Mouse (Mus musculus) heart, embryonic 11.5 days (tissue): ENCODE data around the gene Ccdc22. TPM values are rescaled to one million over a fixed set of nuclear protein-coding genes. Genes with fewer than 3 reads are reported as not detected.

Source experiments
- ATAC-seq: fragments of 200-750 bp; cut with Nextera tagmentation; replicated peaks from 2 replicates; pipeline ENCODE4 v1.8.0; 2017; ENCODE audit warnings: moderate library complexity; ENCODE audit not compliant: insufficient number of reproducible peaks, low FRiP score, low TSS enrichment
- H3K27ac ChIP-seq: fragments of 300-500 bp; sonication (generic); 2 replicates; pipeline ENCODE4 v1.5.1; 2014; ENCODE audit warnings: mild to moderate bottlenecking, low read depth, low read length
- H3K27me3 ChIP-seq: fragments of 300-500 bp; sonication (generic); 2 replicates; pipeline ENCODE4 v1.6.1; 2014; ENCODE audit warnings: mild to moderate bottlenecking, low read length, mixed read lengths; ENCODE audit not compliant: control insufficient read depth, insufficient read depth
- H3K36me3 ChIP-seq: fragments of 300-500 bp; sonication (generic); 2 replicates; pipeline ENCODE4 v1.6.1; 2014; ENCODE audit warnings: mild to moderate bottlenecking, low read length, moderate library complexity, mixed read lengths; ENCODE audit not compliant: control insufficient read depth, insufficient read depth
- H3K4me1 ChIP-seq: fragments of 300-500 bp; sonication (generic); 2 replicates; pipeline ENCODE4 v1.6.1; 2014; ENCODE audit warnings: low read length; ENCODE audit not compliant: control insufficient read depth, insufficient read depth
- H3K4me2 ChIP-seq: fragments of 300-500 bp; sonication (generic); 2 replicates; pipeline ENCODE4 v1.6.1; 2014; ENCODE audit warnings: mild to moderate bottlenecking, moderate library complexity
- H3K4me3 ChIP-seq: fragments of 300-500 bp; sonication (generic); 2 replicates; pipeline ENCODE4 v1.5.1; 2014; ENCODE audit warnings: low read depth, low read length
- H3K9ac ChIP-seq: fragments of 300-500 bp; sonication (generic); 2 replicates; pipeline ENCODE4 v1.6.1; 2014; ENCODE audit warnings: mild to moderate bottlenecking, low read depth, low read length, moderate library complexity
- H3K9me3 ChIP-seq: fragments of 300-500 bp; sonication (generic); replicated peaks from 2 replicates; pipeline ENCODE4 v1.6.1; 2016; ENCODE audit warnings: low read length; ENCODE audit not compliant: control insufficient read depth
- WGBS: fragments of 180-500 bp; shearing (Covaris S2); extraction: QIAGEN DNeasy Blood & Tissue Kit; methylation state at CpG from one replicate; pipeline ENCODE4 v1.1.7; 2014; ENCODE audit not compliant: insufficient replicate concordance; 5-methylcytosine and 5-hydroxymethylcytosine counted together
- polyA plus RNA-seq: library from polyadenylated mRNA; unstranded; fragments of >200 nt; fragmentation: Nextera tagmentation; extraction: Ambion mirVana; gene quantifications from 2 replicates; pipeline ENCODE4 v1.2.1, GENCODE M21; 2014

Ccdc22 gene
- polyA plus RNA-seq, 1 experiment from 2014 or later: 17.4 TPM

DNA sequence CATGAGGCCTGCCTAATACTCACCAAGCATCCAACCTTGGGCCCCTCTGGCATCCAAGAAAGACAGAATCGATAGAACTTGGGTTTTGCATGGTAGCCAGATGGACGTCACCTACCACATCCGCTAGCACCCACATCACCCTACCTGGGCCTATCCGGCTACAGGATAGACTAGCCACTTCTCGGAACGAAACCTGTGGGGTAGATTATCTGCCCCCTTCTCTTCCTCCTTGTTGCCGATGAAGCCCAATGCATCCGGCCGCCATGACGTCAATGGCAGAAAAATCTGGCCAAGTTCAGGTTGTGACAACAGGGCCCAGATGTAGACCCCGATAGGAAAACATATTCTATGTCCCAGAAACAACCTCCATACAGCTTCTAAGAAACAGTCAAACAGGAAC, 21.4 kb downstream of the Ccdc22 start:
- Histone ChIP-seq H3K4me3 (no peak overlapping the region), H3K36me3 (no peaks in the 10 kb centered on the region), H3K27me3 (no peaks in the 10 kb centered on the region), H3K4me1 (no peaks in the 10 kb centered on the region), H3K9me3 (no peaks in the 10 kb centered on the region), H3K4me2 (no peak overlapping the region), H3K27ac (no peak overlapping the region), H3K9ac (no peak overlapping the region)
- 94% methylated on average over 11 of the region's 11 CpGs for WGBS
- no peak for ATAC-seq

DNA sequence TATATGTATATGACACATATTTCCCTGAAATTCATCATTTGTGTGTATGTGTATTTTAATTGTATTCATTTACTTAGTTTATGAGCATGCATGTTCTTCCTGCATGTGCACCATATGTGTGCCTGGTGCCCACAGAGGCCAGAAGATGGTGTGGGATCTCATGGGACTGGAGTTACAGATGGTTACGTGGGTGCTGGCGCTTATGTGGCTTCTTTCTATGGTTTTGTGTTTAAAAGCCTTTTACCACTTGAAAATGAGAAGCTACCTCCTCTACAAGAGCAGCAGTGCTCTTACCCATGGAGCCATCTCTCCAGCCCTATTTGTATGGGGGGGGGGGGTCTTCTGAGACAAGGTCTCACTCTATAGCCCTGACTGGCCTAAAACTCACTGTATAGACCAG, 24.2 kb downstream of the Ccdc22 start:
- Histone ChIP-seq H3K27ac (no peak overlapping the region), H3K4me3 (no peak overlapping the region), H3K27me3 (no peaks in the 10 kb centered on the region), H3K36me3 (no peaks in the 10 kb centered on the region), H3K4me2 (no peak overlapping the region), H3K4me1 (no peaks in the 10 kb centered on the region), H3K9me3 (no peaks in the 10 kb centered on the region), H3K9ac (no peak overlapping the region)
- ATAC-seq: no peak
- WGBS: 83% methylated on average over 2 of the region's 2 CpGs

DNA sequence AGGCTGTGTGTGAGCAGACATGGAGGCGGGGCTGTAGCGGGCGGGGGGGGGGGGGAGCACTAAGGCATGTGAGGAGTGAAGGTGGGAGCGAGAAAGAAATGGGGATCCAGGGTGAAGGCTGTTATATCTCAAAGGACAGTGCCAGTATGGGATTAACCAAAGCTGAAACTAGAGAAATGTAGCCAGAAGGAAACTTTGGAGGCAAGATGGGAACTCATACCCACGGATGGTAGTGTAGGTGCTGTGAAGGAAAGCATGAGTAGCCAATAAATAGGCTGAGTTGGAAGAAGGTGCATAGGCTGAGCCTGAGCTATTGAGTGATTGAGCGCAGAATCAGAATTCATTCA, 30.5 kb downstream of the Ccdc22 start:
- 26% methylated on average over 5 of the region's 6 CpGs for WGBS
- ATAC-seq: no peak
- peaks cover 6% of the 10 kb centered on the region; the same call in 1 of the 2 replicates for H3K4me1 ChIP-seq
- peak overlapping the region; percentile 54 for H3K4me3 ChIP-seq
- no peaks in the 10 kb centered on the region for H3K9me3 ChIP-seq
- H3K9ac ChIP-seq: no peak overlapping the region
- H3K27me3 ChIP-seq: no peaks in the 10 kb centered on the region
- no peaks in the 10 kb centered on the region for H3K36me3 ChIP-seq
- H3K27ac ChIP-seq: no peak overlapping the region; the same call in 1 of the 2 replicates
- peak overlapping the region; percentile 56 for H3K4me2 ChIP-seq

DNA sequence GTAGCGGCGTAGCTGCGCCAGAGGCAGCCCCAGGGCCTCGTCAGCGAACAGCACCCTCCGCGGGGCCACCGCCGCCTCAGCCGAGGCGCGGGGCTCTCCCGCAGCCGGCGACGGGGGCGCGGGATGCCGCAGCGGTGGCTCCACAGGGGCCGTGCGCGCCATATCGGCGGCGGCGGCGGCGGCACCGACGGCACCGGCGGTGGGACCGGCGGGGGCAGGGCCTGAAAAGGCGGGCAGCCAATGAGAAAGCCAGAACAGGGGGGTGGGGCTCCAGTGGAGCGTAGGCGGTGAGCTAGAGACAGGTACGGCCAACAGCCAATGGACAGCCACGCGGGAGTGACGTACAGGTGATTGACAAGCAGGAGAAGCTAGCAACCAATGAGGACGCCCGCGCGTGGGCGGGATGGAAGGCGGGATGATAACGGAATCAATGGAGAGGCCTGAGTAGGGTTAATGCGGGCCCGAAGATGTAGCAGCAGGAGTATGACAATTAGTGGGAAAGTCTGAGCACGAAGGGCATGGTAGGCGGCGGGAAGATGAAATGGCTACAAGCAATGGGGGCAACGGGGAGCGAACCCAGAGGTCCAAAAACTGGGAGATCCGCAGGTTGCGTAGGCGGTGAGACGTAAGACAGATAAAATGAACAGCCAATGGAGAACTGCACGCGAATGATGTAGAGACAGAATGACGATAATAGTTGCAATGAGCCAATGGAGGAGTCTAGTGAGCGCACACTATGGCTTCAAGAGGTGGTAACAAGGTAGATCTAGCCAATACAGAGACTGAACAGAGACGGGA, 31.0 kb downstream of the Ccdc22 start, which contains the start of gene Ppp1r3f:
TSS of gene Ppp1r3f (minus strand) at position 197 of the 798 bp plus-strand sequence.
- 16% methylated on average over 52 of the region's 65 CpGs for WGBS
- peak within 1 kb of the TSS; percentile 69 for H3K4me2 ChIP-seq
- H3K4me1 ChIP-seq: peaks cover 6% of the 10 kb centered on the region; the same call in 1 of the 2 replicates
- H3K4me3 ChIP-seq: peak within 1 kb of the TSS; percentile 54
- no peaks in the 10 kb centered on the region for H3K27me3 ChIP-seq
- H3K9ac ChIP-seq: peak within 1 kb of the TSS; percentile 71
- no peaks in the 10 kb centered on the region for H3K36me3 ChIP-seq
- peak within 1 kb of the TSS; percentile 78 for H3K27ac ChIP-seq
- no peaks in the 10 kb centered on the region for H3K9me3 ChIP-seq
- peak; percentile 98 for ATAC-seq

DNA sequence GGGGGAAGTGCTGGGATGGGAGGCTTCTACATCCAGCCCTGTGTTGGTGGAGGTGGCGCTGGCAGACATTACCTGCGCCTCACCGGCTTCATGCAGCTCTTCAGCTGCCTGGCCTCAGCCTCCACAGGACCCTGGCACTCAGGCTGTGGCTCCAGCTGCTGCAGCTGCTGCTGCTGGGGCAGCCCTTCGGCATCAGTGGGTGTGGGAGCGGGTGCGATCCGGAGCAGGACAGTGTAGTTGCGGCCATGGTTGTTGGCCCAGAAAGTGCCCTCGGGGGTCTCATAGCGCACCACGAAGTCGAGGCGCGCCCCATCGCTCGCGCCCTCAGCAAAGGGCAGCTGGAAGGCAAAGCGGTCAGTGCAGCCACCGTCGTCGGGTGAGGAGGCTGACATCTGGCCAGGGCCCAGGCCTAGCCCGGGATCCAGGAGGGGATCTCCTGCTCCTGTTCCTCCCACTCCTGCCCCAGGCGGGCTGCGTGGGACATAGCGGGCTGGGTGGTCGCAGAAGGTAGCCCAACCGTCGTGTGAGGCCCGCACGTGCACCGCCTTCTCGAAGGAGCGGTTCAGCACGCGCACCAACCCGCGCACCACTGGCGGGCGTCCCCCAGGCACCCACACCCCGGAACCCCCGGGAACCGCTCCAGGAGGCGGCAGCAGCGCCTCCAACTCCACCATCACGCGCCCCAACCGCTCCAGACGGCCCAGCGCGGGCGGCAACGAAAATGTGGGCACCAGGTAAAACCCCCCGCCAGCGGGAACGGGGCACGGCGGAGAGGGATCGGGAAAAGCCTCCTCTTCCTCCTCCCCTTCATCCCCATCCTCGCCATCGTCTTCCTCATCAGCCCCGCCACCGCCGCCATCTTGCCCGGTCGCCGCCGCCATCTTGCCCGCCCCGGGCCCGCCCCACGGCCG, 31.9 kb downstream of the Ccdc22 start, which contains the start of gene Foxp3:
TSS of gene Foxp3 (plus strand) at position 469 of the 911 bp plus-strand sequence.
- no peaks in the 10 kb centered on the region for H3K9me3 ChIP-seq
- H3K27me3 ChIP-seq: no peaks in the 10 kb centered on the region
- H3K9ac ChIP-seq: peak within 1 kb of the TSS; percentile 71
- peak within 1 kb of the TSS; percentile 69 for H3K4me2 ChIP-seq
- WGBS: 26% methylated on average over 51 of the region's 72 CpGs
- peak; percentile 59; the same call in 1 of the 2 replicates for ATAC-seq
- H3K4me3 ChIP-seq: peak within 1 kb of the TSS; percentile 54
- peaks cover 6% of the 10 kb centered on the region; the same call in 1 of the 2 replicates for H3K4me1 ChIP-seq
- H3K27ac ChIP-seq: peak within 1 kb of the TSS; percentile 78
- H3K36me3 ChIP-seq: no peaks in the 10 kb centered on the region

DNA sequence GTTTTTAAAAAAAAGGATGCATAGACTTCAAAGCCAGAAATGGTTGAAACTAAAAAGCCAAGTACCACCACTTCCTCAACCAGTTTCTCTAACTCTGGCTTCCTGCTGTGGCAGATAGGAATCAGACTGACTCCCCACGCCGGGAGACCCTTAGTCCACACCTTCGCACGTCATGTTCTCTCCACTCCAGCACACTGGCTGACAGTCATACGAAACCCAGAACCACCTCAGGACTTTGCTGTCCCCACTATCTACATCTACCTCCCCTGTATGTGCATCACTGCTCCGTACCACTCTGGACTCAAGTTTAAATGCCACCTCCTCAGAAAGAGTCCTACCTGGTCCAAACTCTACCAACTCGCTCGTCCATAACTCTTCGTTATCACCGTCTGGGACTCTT, 32.9 kb downstream of the Ccdc22 start:
- Histone ChIP-seq H3K27me3 (no peaks in the 10 kb centered on the region), H3K9ac (no peak overlapping the region), H3K36me3 (no peaks in the 10 kb centered on the region), H3K4me1 (peaks cover 6% of the 10 kb centered on the region; the same call in 1 of the 2 replicates), H3K9me3 (no peaks in the 10 kb centered on the region), H3K4me3 (peak overlapping the region; percentile 54; the same call in 1 of the 2 replicates), H3K27ac (no peak overlapping the region), H3K4me2 (peak overlapping the region; percentile 69)
- 54% methylated on average over 10 of the region's 10 CpGs for WGBS
- no peak for ATAC-seq

DNA sequence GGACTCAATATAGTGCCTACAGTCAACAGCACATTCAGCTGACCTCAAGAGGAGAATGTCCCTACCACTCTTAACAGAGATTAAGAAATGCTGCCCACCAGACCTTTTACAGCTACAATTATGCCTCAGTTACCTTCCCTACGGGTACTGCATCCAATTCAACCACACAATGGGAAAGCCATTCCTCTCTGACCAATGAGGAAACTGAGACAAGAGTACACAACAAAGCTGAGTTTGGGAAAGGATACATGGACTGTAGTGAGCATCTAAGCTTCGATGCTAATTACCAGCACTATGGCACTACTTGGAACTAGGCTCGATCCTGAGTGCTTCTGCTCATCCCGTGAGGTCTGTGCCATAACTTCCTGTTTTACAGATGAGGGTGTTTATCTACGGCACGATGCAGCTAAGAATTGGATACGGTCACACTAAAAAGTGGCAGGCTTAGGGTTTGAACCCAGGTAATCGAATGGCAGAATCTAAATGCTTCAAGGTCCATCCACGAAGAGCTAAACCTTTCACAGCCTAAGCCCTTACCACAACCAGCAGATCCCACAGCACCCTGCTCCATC, 33.7 kb downstream of the Ccdc22 start:
- no peak overlapping the region for H3K27ac ChIP-seq
- ATAC-seq: no peak
- no peak overlapping the region for H3K9ac ChIP-seq
- H3K27me3 ChIP-seq: no peaks in the 10 kb centered on the region
- no peak overlapping the region; the same call in 1 of the 2 replicates for H3K4me2 ChIP-seq
- H3K4me1 ChIP-seq: peaks cover 6% of the 10 kb centered on the region; the same call in 1 of the 2 replicates
- no peak overlapping the region for H3K4me3 ChIP-seq
- 82% methylated on average over 9 of the region's 9 CpGs for WGBS
- no peaks in the 10 kb centered on the region for H3K9me3 ChIP-seq
- no peaks in the 10 kb centered on the region for H3K36me3 ChIP-seq

DNA sequence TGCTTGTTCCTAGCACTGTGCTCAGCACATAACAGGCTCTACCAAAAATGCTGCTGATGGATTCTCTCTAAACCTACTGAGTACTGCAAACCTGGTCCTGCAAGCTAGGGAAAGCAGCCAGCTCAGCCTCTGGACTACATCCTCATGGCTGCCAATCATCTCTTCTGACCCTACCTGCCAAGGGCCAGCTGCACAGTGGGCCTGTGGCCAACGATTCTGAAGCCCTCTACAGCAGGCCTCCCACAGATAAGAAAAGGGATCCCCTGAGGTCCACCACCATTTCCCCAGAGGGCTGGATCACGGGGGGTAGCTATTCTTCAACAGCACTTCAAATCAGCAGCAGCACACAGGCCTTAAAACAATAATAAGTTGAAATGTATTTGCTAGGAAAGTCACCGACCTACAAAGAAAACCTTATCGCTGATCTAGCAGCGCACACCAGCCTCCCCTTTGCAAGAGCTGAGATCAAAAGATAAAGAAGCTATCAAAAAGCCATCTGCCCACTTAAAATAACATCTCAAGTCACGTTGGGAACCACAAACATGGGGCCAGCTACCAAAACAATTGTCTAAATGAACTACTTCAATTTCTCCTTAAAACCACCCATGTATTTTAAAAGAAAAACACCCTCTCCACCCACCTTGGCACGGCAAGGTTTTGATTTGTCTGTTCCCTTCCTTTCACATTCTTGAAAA, 34.7 kb downstream of the Ccdc22 start:
- H3K4me2 ChIP-seq: no peak overlapping the region
- H3K9ac ChIP-seq: no peak overlapping the region
- H3K9me3 ChIP-seq: no peaks in the 10 kb centered on the region
- 57% methylated on average over 7 of the region's 7 CpGs for WGBS
- no peaks in the 10 kb centered on the region for H3K27me3 ChIP-seq
- no peak overlapping the region for H3K27ac ChIP-seq
- H3K36me3 ChIP-seq: no peaks in the 10 kb centered on the region
- no peak overlapping the region for H3K4me3 ChIP-seq
- peaks cover 6% of the 10 kb centered on the region; the same call in 1 of the 2 replicates for H3K4me1 ChIP-seq
- ATAC-seq: no peak
